Mouse (Mus musculus): ENCODE results near the gene Slc38a10. TPM values are rescaled to one million over a fixed set of nuclear protein-coding genes. Genes with fewer than 3 reads are reported as not detected.

Slc38a10 gene
- total RNA-seq (2015; ENCODE audit: low replicate concordance), result 14.8 and 17.2 TPM in 2 replicates
- total RNA-seq (2017; ENCODE audit: low replicate concordance), result 17.1 and 46.0 TPM in 2 replicates

DNA sequence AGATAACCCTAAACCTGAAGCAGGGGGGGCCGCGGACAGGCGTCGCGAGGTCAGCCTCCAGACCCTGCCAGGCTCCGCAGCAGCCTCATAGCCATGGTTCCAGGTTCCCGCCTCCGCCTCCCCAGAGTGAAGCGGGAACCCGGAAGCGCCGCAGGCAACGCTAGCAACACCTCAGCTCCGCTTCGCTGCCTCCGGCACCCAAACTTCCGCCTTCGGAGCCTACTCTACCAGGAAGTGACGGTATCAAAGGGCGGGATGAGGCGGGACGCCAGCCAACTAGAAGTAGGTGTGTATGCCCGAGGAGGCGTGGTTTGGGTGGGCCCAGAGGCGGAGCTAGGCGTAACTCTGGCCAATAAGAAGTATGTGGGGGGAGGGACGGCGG is at the start of gene Slc38a10:
Slc38a10 (minus strand) TSS at position 234 of the 382 bp plus-strand sequence.
- peak; percentile 97 for ATAC-seq (replicated peaks; ENCODE audit: low FRiP score, poor library complexity, severe bottlenecking)

DNA sequence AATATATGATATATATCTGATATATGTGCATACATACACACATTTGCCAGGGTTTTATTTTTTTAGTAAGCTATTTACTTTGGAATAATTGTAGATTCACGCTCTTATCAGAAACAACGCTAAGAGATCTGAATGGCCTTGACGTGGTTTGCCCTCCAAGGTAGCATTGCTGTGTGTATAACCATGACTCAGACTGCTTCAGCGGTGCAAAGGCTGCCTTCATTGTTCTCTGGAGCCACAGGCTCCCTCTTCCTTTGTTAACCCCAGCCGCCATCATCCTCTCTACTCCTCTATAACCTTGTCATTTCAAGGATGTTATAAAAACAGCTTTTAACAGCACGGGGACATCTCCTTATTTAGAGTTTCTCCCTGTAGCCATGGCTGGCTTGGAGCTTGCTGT is 49.5 kb upstream of the Slc38a10 start:
- ATAC-seq (replicated peaks; ENCODE audit: low FRiP score, poor library complexity, severe bottlenecking), result no peak

GRCm38 (mm10) chr11:120199766-120200165 is 48.6 kb upstream of the Slc38a10 start:
- no peak for ATAC-seq (replicated peaks; ENCODE audit: low FRiP score, poor library complexity, severe bottlenecking)

GRCm38 (mm10) chr11:120198831-120199230 is 47.7 kb upstream of the Slc38a10 start:
- no peak for ATAC-seq (replicated peaks; ENCODE audit: low FRiP score, poor library complexity, severe bottlenecking)

DNA sequence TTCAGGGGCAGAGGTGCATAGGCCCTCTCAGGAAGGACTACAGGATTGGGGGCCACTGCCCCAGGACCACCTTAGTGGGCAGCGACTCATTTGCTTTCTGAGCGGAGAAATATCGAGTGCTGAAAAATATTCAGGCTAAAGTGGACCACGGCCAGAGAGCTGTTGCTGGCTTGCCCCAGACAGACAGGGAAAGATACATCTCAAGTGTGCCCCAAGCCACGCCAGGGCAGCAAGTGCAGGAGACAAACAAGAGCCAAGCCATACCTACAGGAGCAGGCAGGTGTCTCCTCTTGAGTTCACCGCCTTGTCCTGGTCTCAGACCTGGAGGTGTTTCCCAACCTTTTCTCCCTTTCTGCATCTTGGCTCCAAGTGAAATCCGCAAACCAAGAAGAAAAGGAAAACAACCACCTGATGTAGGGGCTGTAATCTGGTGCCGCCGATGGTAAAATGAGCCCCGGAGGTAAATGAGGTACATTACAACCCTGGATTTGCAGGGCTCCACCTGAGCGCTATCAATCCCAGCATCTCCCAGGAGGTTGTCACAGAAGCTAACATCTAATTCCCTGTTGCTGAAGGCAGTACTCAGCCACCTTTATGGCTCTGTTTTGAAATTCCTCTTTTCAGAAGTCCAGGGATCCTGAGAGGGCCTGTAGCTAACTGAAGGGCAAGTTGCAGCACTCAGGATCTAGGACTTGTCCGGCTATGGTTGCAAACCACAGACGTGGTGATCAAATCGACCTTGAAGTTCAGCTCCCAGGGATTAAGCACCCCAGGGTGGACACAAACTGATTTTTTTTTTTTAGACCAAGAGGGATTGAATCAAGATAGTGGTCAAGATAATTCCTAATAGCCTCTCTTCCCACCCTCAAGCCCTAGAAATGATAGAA is 39.6 kb upstream of the Slc38a10 start:
- ATAC-seq (replicated peaks; ENCODE audit: low FRiP score, poor library complexity, severe bottlenecking), result no peak

DNA sequence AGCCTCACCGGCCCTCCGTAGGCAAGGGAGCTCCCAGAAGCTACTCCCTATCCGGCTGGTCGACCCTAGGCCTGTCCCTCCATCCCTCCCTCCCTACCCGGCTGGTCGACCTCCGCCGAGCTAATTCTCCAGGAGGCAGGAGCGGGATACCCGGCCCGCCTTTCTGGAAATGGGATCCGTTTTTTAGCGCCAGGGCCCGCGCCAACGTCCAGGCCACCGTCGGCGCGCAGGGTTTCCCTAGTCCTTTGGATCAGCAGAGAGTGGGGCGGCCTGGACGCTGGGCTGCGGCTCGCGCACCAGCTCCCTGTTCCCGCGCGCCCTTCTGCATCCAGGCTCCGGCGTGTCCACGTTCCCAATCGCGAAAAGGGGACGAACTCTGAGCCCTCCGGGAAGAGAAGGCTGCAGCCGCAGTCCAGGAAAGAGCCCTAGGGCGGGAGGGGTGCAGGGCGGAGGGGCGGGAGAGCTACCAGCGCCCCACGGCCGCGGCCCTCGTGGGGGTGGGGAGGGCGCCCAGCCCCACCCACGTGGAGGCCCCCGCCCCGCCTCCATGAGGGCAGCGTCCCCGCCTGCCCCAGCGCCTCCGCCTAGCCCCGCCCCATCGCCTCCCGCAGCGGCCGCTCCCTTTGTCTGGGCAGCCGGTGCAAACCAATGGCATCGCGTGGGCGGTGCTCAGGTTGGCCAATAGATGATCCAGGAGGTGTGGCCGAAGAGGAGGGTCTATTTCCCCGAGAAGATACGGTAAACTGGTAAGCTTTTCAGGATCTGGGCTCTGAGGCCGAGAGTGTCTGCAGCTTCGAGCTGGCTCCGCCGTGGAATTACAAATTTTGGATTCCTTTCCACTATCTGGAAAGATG is 38.5 kb upstream of the Slc38a10 start:
- ATAC-seq (replicated peaks; ENCODE audit: low FRiP score, poor library complexity, severe bottlenecking), result peak; percentile 88

DNA sequence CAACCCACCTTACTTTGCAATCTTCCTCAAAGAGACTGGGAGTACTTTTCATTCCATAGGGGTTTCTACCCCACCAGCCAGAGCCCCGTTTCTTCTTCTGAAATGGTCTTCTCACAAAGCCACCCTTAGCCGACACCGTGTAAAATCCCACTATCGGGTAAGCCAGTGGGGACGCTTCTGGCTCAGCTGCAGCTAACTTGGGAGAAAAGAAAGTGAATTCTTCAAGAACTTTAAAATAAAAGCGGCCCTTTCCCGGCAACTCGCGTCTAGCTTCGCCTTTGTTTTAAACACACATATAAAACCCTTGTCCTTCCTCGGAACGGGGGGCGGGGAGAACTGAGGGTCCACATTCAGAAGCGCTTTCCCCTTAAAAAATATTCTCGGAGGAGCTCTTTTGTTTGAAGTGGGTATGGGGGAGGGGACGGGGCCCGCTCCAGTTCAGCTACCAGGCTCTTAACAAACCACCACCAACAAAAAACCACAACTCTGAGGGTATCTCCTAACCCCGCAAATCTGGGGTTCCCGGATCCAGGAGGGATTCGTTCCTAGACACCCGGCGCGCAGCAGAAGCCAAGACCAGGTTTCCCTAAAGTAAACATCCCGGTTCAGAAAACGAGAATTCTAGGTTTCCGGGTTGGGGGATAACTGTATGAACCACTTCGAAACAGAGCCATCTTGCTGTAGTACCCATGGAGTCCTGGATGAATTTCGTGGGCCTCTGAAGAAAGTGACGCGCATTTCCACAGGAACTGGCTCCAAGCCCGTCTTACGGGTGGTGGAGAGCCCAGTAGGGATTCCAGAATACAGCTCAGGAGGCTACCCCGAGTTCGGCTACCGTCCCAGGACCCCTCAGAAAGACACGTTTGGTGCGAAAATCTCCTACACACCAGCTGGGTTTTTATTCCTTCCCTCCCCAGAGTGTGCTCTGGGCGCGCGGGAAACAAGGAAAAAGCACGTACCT is 37.6 kb upstream of the Slc38a10 start:
- ATAC-seq (replicated peaks; ENCODE audit: low FRiP score, poor library complexity, severe bottlenecking), result no peak

GRCm38 (mm10) chr11:120188102-120188480 is 36.9 kb upstream of the Slc38a10 start:
- no peak for ATAC-seq (replicated peaks; ENCODE audit: low FRiP score, poor library complexity, severe bottlenecking)

- ATAC-seq (replicated peaks; ENCODE audit: low FRiP score, poor library complexity, severe bottlenecking), result no peak
These were observed 36.3 kb upstream of the Slc38a10 start for GRCm38 (mm10) chr11:120187236-120188101.

DNA sequence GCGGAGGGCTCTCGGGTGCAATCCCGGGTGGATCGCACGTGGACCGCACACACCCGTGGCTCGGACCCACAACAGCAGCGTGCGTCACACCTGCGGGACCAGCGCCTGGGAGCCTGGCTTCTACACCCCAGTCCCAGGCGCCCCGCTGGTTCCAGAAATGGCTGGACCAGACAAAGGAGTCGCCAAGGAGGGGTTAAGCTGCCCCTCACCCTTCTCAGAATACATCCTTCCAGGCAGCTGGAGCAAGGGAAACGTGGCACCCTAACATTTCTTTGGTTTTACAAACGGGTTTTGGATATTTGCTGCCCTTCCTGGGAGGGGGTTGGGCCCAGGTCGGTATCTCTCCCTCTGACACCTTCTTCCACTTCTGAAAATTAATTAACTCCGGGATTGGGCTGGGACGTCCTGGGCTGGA is 35.7 kb upstream of the Slc38a10 start:
- no peak for ATAC-seq (replicated peaks; ENCODE audit: low FRiP score, poor library complexity, severe bottlenecking)

- no peak for ATAC-seq (replicated peaks; ENCODE audit: low FRiP score, poor library complexity, severe bottlenecking)
These were observed 35.1 kb upstream of the Slc38a10 start for GRCm38 (mm10) chr11:120186145-120186740.

GRCm38 (mm10) chr11:120185316-120186141 is 34.4 kb upstream of the Slc38a10 start:
- no peak for ATAC-seq (replicated peaks; ENCODE audit: low FRiP score, poor library complexity, severe bottlenecking)

GRCm38 (mm10) chr11:120184371-120185315 is 33.5 kb upstream of the Slc38a10 start:
- ATAC-seq (replicated peaks; ENCODE audit: low FRiP score, poor library complexity, severe bottlenecking), result no peak

DNA sequence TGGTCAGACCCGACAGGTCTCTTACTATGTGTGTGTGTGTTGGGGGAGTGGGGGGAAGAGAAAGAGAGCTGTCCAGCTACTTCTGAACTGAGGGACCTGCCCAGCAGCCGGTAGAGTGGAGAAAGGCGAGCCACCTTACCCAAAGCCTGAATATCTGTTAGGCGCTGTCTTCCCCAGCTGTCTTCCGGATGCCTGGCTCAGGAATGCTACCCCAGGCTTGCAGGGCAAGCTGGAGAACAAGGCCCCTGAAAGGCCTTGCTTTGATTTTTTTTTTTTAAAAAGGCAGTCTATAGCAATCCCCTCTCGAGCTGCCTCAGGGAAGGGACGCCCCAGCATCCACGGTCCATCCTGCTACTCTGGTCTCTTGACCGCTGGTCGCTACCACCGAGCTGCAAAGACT is 32.6 kb upstream of the Slc38a10 start:
- no peak for ATAC-seq (replicated peaks; ENCODE audit: low FRiP score, poor library complexity, severe bottlenecking)

DNA sequence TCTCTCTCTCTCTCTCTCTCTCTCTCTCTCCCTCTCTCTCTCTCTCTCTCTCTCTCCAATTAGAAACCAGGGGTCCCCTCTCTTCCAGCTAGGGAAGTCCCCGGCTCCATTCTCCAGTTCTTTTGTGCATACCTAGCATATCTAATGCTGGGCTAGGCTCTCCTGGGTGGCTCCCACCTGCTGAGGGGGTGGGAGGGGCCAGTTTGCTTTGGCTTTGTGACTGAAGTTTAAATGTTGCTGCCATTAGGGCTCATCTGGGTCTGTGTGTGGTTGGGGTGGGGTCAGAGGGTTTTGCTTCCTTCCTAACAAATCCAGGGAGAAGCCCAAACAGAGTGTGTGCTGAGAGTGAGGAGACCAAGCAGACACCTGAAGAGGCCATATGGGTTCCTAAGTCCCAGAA is 32.0 kb upstream of the Slc38a10 start:
- no peak for ATAC-seq (replicated peaks; ENCODE audit: low FRiP score, poor library complexity, severe bottlenecking)

- no peak for ATAC-seq (replicated peaks; ENCODE audit: low FRiP score, poor library complexity, severe bottlenecking)
These were observed 31.4 kb upstream of the Slc38a10 start for GRCm38 (mm10) chr11:120182396-120183030.
